In the genomic region with DNA sequence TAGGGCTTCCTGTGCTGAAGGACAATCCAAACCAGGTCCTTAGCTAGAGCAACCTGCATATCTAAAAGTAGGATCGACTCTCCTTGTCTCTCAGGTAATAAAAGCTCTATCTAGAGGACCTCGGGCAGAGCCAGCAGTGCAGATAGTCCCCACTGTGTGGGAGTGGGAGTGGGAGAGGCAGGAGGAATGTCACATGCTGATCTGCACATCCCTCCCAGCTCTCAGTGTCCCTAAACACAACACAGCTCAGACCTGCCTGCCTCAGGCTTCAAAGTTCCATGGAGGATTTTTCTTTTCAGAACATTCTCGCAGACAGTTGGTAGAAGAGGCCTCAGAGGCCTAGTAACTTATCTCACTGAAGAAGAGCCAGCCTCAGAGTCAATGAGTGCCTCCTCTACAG, we compare ENCODE assay signal across 24 mouse cellular contexts.
A peak's percentile ranks its signal among the peaks of the same experiment; 100 is the strongest.
DNase-seq lines count a peak whose midpoint lies in the region; TF ChIP-seq lines count a peak whose summit lies in the region.
"Had no signal": no experiment of that assay in that cellular context is flagged by ENCODE, and none has a peak within 500 bp of the region (broad histone marks: within the 10 kb centered on the region; RNA-seq: fewer than 3 reads in every experiment).

No protein-coding gene starts in this region.

- H3K4me1 ChIP-seq in kidney, adult 2 months (ENCODE audit: control insufficient read depth, insufficient read depth, low read length), result no peaks in the 10 kb centered on the region
- H3K4me1 ChIP-seq: forebrain, embryonic 10.5 days; forebrain, embryonic 13.5 days; hindbrain, embryonic 13.5 days had no signal

- H3K27ac ChIP-seq in kidney, adult 2 months (ENCODE audit: insufficient read depth, low read depth, low read length), result no peak overlapping the region
- H3K27ac ChIP-seq: forebrain, embryonic 10.5 days; forebrain, embryonic 13.5 days; heart, embryonic 15.5 days; hindbrain, embryonic 10.5 days; hindbrain, embryonic 13.5 days had no signal

- H3K4me3 ChIP-seq in kidney, adult 2 months (ENCODE audit: insufficient read depth, low read depth, low read length), result no peak overlapping the region
- H3K4me3 ChIP-seq: forebrain, embryonic 10.5 days; forebrain, embryonic 13.5 days; heart, adult 2 months; heart, embryonic 12.5 days; heart, embryonic 15.5 days; hindbrain, embryonic 10.5 days; hindbrain, embryonic 13.5 days had no signal

- WGBS in kidney, adult 2 months, result 73% methylated on average over 3 of the region's 3 CpGs

- no peak for TF ChIP-seq CTCF in kidney, adult 2 months (conservative IDR thresholded peaks at IDR 0.05; ENCODE audit: insufficient read depth, insufficient read length, low read depth, low read length)

- intact Hi-C loops in gastrocnemius, postnatal 14 days (cut with DNase I; ENCODE audit: low total_unique reads), result no loop called here

- no peaks in the 10 kb centered on the region for H3K36me3 ChIP-seq in kidney, adult 2 months (ENCODE audit: control insufficient read depth, insufficient read depth, low read length)
- H3K36me3 ChIP-seq: forebrain, embryonic 10.5 days; heart, embryonic 12.5 days; heart, embryonic 15.5 days; hindbrain, embryonic 10.5 days; hindbrain, embryonic 13.5 days had no signal

- DNase-seq in gastrocnemius, postnatal 25 days, result peak; percentile 2
- no peak for DNase-seq in gastrocnemius, postnatal 14 days
- peak; percentile 29 for DNase-seq in kidney, postnatal 10 days
- DNase-seq in kidney, adult 2 months, result no peak
- peak; percentile 39 for DNase-seq in testis, postnatal 10 days (ENCODE audit: low spot score)
- no peak for DNase-seq in testis, postnatal 14 days (ENCODE audit: low spot score)
- DNase-seq in urinary bladder, postnatal 14 days (ENCODE audit: low spot score), result no peak
- DNase-seq: adrenal gland, postnatal 10 days; adrenal gland, postnatal 36 days; B cell, adult 2 months; cerebellum, adult 18-20 months; cerebellum, adult 9-10 months; cerebellum, postnatal 14 days; heart, adult 2 months; heart, postnatal 10 days; heart, postnatal 36 days had no signal

- no peaks in the 10 kb centered on the region for H3K27me3 ChIP-seq in kidney, adult 2 months (replicated peaks; ENCODE audit: control insufficient read depth, insufficient read depth, low read length)
- H3K27me3 ChIP-seq: CH12.LX; forebrain, embryonic 13.5 days; heart, embryonic 12.5 days; heart, embryonic 15.5 days; hindbrain, embryonic 13.5 days; Patski had no signal

- TF ChIP-seq POLR2A in kidney, adult 2 months (IDR thresholded peaks at IDR 0.05; ENCODE audit: low read depth, low read length), result no peak

Comparison
In these comparisons a context has a peak if more than half of its experiments do, and no peak if none do; other contexts are left out.
1. DNase-seq: peak in gastrocnemius, postnatal 25 days (single experiment), kidney, postnatal 10 days (single experiment) and testis, postnatal 10 days (single experiment); none in gastrocnemius, postnatal 14 days (single experiment), kidney, adult 2 months (single experiment), testis, postnatal 14 days (single experiment) and urinary bladder, postnatal 14 days (single experiment).